Mouse (Mus musculus): ENCODE data around the gene Tbc1d14. TPM values are rescaled to one million over a fixed set of nuclear protein-coding genes. Genes with fewer than 3 reads are reported as not detected.

The Tbc1d14 gene
- total RNA-seq (2014; fragmentation: Nextera tagmentation) (23.7 and 24.0 TPM in 2 replicates), total RNA-seq (2017) (8.5 and 14.8 TPM in 2 replicates)

- ATAC-seq (replicated peaks; ENCODE audit: low FRiP score, low TSS enrichment, poor library complexity, severe bottlenecking) = no peak
Observed at GRCm38 (mm10) chr5:36593176-36593575, at the start of gene Tbc1d14. TSS of gene Tbc1d14 (minus strand) at chr5:36593276.

GRCm38 (mm10) chr5:36625612-36626011, 32.5 kb upstream of the Tbc1d14 start:
- ATAC-seq (replicated peaks; ENCODE audit: low FRiP score, low TSS enrichment, poor library complexity, severe bottlenecking) = no peak

- ATAC-seq (replicated peaks; ENCODE audit: low FRiP score, low TSS enrichment, poor library complexity, severe bottlenecking) = no peak
Observed at GRCm38 (mm10) chr5:36623670-36624069, 30.6 kb upstream of the Tbc1d14 start.

GRCm38 (mm10) chr5:36621058-36621449, 28.0 kb upstream of the Tbc1d14 start:
- 0 out of 2 replicates have a peak, but pooled peaks have one; percentile 24 for ATAC-seq (replicated peaks; ENCODE audit: low FRiP score, low TSS enrichment, poor library complexity, severe bottlenecking)

GRCm38 (mm10) chr5:36620409-36621057, 27.5 kb upstream of the Tbc1d14 start:
- ATAC-seq (replicated peaks; ENCODE audit: low FRiP score, low TSS enrichment, poor library complexity, severe bottlenecking) = peak; percentile 68

- peak; percentile 36; the same call in 1 of the 2 replicates for ATAC-seq (replicated peaks; ENCODE audit: low FRiP score, low TSS enrichment, poor library complexity, severe bottlenecking)
Observed at GRCm38 (mm10) chr5:36618890-36619289, 25.8 kb upstream of the Tbc1d14 start.

GRCm38 (mm10) chr5:36618356-36618755, 25.3 kb upstream of the Tbc1d14 start:
- no peak for ATAC-seq (replicated peaks; ENCODE audit: low FRiP score, low TSS enrichment, poor library complexity, severe bottlenecking)

GRCm38 (mm10) chr5:36614124-36614523, 21.0 kb upstream of the Tbc1d14 start:
- no peak for ATAC-seq (replicated peaks; ENCODE audit: low FRiP score, low TSS enrichment, poor library complexity, severe bottlenecking)

- ATAC-seq (replicated peaks; ENCODE audit: low FRiP score, low TSS enrichment, poor library complexity, severe bottlenecking) = no peak
Observed at GRCm38 (mm10) chr5:36608939-36609499, 15.9 kb upstream of the Tbc1d14 start.

- ATAC-seq (replicated peaks; ENCODE audit: low FRiP score, low TSS enrichment, poor library complexity, severe bottlenecking) = peak; percentile 77
Observed at GRCm38 (mm10) chr5:36603031-36603430, 10.0 kb upstream of the Tbc1d14 start.

- ATAC-seq (replicated peaks; ENCODE audit: low FRiP score, low TSS enrichment, poor library complexity, severe bottlenecking) = no peak
Observed at GRCm38 (mm10) chr5:36602028-36602427, 9.0 kb upstream of the Tbc1d14 start.

GRCm38 (mm10) chr5:36601492-36601891, 8.4 kb upstream of the Tbc1d14 start:
- no peak for ATAC-seq (replicated peaks; ENCODE audit: low FRiP score, low TSS enrichment, poor library complexity, severe bottlenecking)

- ATAC-seq (replicated peaks; ENCODE audit: low FRiP score, low TSS enrichment, poor library complexity, severe bottlenecking) = no peak
Observed at GRCm38 (mm10) chr5:36598883-36599282, 5.8 kb upstream of the Tbc1d14 start.

GRCm38 (mm10) chr5:36597653-36598052, 4.6 kb upstream of the Tbc1d14 start:
- ATAC-seq (replicated peaks; ENCODE audit: low FRiP score, low TSS enrichment, poor library complexity, severe bottlenecking) = peak; percentile 71

GRCm38 (mm10) chr5:36596225-36596624, 3.1 kb upstream of the Tbc1d14 start:
- ATAC-seq (replicated peaks; ENCODE audit: low FRiP score, low TSS enrichment, poor library complexity, severe bottlenecking) = no peak

- 0 out of 2 replicates have a peak, but pooled peaks have one; percentile 39 for ATAC-seq (replicated peaks; ENCODE audit: low FRiP score, low TSS enrichment, poor library complexity, severe bottlenecking)
Observed at GRCm38 (mm10) chr5:36595115-36595514, 2.0 kb upstream of the Tbc1d14 start.

- ATAC-seq (replicated peaks; ENCODE audit: low FRiP score, low TSS enrichment, poor library complexity, severe bottlenecking) = no peak
Observed at GRCm38 (mm10) chr5:36594344-36594743, 1.3 kb upstream of the Tbc1d14 start.

- ATAC-seq (replicated peaks; ENCODE audit: low FRiP score, low TSS enrichment, poor library complexity, severe bottlenecking) = no peak
Observed at GRCm38 (mm10) chr5:36590499-36590920, 2.6 kb downstream of the Tbc1d14 start.

- no peak for ATAC-seq (replicated peaks; ENCODE audit: low FRiP score, low TSS enrichment, poor library complexity, severe bottlenecking)
Observed at GRCm38 (mm10) chr5:36584299-36584698, 8.8 kb downstream of the Tbc1d14 start.

- ATAC-seq (replicated peaks; ENCODE audit: low FRiP score, low TSS enrichment, poor library complexity, severe bottlenecking) = peak; percentile 95
Observed at GRCm38 (mm10) chr5:36581924-36582642, 11.0 kb downstream of the Tbc1d14 start.
